Mouse (Mus musculus): Measurements from ENCODE around the gene Tmem179. TPM values are rescaled to one million over a fixed set of nuclear protein-coding genes. Genes with fewer than 3 reads are reported as not detected.

Gene Tmem179
- polyA plus RNA-seq, 1 experiment from 2014 or later, result 16.1 TPM

DNA sequence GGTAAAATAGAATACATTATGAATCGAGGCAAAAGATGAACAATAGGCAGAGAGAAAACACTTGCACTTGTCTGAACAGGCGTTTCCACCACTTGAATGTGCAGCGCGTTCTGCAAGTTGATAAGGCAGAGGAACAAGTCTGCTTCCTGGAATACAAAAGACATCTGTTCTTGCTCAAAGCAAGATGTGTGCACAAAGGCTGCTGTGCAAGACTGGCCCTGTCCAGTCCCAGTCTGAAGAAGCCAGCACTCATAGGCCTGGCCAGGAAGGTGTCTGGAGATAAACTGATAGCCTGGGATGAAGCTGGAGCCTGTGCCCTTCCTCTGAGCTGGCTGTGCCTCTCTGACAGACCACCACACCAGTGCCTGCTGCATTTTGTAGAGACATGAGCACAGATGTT, 1.6 kb upstream of the Tmem179 start:
- H3K9ac ChIP-seq, result no peak overlapping the region
- H3K9me3 ChIP-seq (replicated peaks), result no peaks in the 10 kb centered on the region
- H3K27me3 ChIP-seq, result peaks cover 11% of the 10 kb centered on the region
- no peak overlapping the region for H3K4me3 ChIP-seq
- H3K4me2 ChIP-seq (replicated peaks), result no peak overlapping the region
- H3K4me1 ChIP-seq, result peaks cover 18% of the 10 kb centered on the region
- WGBS, result 41% methylated on average over 4 of the region's 4 CpGs
- no peaks in the 10 kb centered on the region for H3K36me3 ChIP-seq
- no peak overlapping the region for H3K27ac ChIP-seq
- ATAC-seq (ENCODE audit: low FRiP score), result no peak

DNA sequence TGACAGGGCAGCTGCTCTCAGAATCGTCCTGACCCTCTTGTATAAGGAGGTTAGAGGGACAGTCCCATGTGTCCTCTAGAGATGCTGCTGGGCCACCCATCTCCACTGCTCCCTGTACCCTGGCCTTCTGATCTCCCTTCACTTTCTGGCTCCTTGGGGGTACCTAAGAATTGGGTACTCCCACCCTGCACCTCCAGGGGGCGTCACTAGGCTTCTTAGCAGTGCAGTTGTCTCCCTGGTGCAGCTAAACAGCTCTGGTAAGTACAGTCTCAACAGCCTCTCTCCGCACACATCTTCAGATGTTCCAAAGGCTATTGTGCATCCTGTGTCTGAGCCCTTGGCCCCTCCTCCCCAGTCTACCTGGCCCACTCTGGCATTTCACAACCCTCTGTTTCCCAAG, 1.6 kb downstream of the Tmem179 start:
- Histone ChIP-seq H3K4me1 (peaks cover 33% of the 10 kb centered on the region), H3K27me3 (peaks cover 33% of the 10 kb centered on the region), H3K27ac (no peak overlapping the region), H3K9me3 (replicated peaks) (no peaks in the 10 kb centered on the region), H3K36me3 (no peaks in the 10 kb centered on the region), H3K9ac (no peak overlapping the region), H3K4me3 (no peak overlapping the region), H3K4me2 (replicated peaks) (no peak overlapping the region)
- 44% methylated on average over 3 of the region's 3 CpGs for WGBS
- no peak for ATAC-seq (ENCODE audit: low FRiP score)

DNA sequence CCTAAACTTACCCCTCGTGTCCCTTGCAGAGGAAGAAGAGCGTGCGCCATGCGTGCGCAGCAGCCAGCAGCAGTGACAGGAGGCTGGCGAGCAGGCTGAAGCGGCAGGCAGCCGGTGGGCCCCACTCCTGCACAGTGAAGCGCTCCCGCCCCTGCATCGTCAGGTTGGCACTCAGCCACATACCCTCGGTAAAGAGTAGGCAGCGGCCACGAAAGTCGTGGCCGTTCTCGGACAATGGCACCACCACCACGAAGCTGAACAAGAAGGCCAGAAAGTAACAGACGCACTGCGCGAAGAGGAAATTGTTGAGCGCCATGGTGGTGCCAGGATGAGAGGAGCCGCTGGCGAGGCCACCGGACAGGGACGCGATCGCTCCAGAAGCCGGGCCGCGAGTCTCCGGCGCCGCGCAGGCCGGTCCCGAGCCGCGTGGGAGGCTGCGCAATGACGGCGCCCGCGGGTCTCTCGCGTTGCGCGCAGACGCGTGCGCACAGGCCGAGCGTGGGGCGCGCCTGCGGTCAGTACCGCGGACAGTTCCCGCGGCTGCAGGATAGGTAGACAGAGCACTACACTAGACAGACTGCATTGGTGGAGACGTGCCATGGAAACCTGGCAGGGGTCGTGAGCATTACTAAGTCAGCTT, 5.7 kb downstream of the Tmem179 start:
- H3K4me2 ChIP-seq (replicated peaks), result peak overlapping the region; percentile 69
- H3K9ac ChIP-seq, result peak overlapping the region; percentile 51
- H3K27me3 ChIP-seq, result peaks cover 51% of the 10 kb centered on the region
- no peaks in the 10 kb centered on the region for H3K9me3 ChIP-seq (replicated peaks)
- ATAC-seq (ENCODE audit: low FRiP score), result peak; percentile 57
- peak overlapping the region; percentile 38 for H3K4me3 ChIP-seq
- H3K36me3 ChIP-seq, result no peaks in the 10 kb centered on the region
- 2% methylated on average over 62 of the region's 62 CpGs for WGBS
- peaks cover 37% of the 10 kb centered on the region for H3K4me1 ChIP-seq
- peak overlapping the region; percentile 68 for H3K27ac ChIP-seq

DNA sequence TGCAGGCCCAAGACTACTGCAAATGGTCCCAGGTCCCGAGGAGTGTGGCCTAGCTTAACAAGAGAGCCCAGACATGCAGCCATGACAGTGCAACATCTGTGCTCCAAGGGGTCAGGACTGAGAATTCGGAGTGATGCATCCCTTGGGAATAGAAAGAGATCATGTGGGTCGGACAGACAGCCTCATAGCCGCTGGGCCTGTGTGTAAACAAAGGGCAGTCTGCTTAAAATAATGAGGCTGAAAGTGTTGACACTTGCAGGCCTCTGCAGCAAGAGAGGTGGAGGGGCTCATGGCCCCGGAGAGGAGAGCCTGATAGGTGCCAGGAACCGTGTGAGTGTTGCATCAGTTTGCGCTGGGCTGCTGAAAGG, 6.2 kb downstream of the Tmem179 start:
- peaks cover 54% of the 10 kb centered on the region for H3K27me3 ChIP-seq
- peak overlapping the region; percentile 38 for H3K4me3 ChIP-seq
- 0 out of 2 replicates have a peak, but pooled peaks have one; percentile 14 for ATAC-seq (ENCODE audit: low FRiP score)
- H3K9me3 ChIP-seq (replicated peaks), result no peaks in the 10 kb centered on the region
- H3K36me3 ChIP-seq, result no peaks in the 10 kb centered on the region
- 13% methylated on average over 7 of the region's 7 CpGs for WGBS
- H3K27ac ChIP-seq, result peak overlapping the region; percentile 68
- H3K9ac ChIP-seq, result peak overlapping the region; percentile 51
- H3K4me2 ChIP-seq (replicated peaks), result peak overlapping the region; percentile 69
- peaks cover 37% of the 10 kb centered on the region for H3K4me1 ChIP-seq

DNA sequence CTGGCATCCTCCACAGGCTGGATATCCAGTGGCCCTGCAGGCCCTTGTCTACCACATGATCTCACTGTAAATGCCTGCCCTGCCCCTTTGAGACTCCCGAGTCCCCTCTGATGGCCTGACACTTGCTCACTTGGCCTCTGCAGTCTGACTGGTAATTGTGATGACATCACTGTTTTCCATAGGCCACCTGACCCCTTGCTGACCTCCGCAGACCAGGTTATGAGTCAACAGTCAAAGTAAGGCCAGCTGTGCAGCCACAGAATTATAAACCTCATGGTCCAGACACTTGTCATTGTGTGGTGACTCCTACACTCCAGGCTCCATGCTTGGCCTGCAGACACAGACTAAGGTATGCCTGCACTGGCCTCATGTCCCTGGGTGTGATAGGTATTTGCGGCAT, 8.6 kb downstream of the Tmem179 start:
- Histone ChIP-seq H3K27ac (peak overlapping the region; percentile 46; the same call in 1 of the 2 replicates), H3K9me3 (replicated peaks) (no peaks in the 10 kb centered on the region), H3K4me2 (replicated peaks) (no peak overlapping the region), H3K9ac (no peak overlapping the region), H3K27me3 (peaks cover 53% of the 10 kb centered on the region), H3K4me1 (peaks cover 40% of the 10 kb centered on the region), H3K36me3 (no peaks in the 10 kb centered on the region), H3K4me3 (no peak overlapping the region)
- 84% methylated on average over 3 of the region's 3 CpGs for WGBS
- ATAC-seq (ENCODE audit: low FRiP score), result no peak

DNA sequence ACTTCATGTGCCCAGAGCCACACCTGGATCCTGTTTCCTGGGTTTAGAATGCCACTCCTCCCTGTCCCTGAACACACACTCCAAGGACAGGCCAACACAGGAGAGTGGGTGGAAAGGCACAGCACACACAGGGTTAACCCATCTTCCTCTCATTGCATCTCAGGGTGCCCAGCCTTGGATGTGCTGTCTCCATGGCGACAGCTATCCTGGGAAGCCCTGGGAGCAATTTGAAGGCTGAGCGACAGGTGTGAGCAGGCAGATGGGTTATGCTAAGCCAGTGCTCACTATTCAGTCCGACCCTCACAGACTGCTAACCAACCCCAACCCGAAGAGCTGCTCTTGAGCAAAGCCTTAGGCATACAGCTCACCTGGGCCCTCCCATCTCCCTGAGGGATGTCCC, 9.3 kb downstream of the Tmem179 start:
- peaks cover 51% of the 10 kb centered on the region for H3K27me3 ChIP-seq
- H3K4me3 ChIP-seq, result no peak overlapping the region
- no peak overlapping the region for H3K9ac ChIP-seq
- WGBS, result 24% methylated on average over 4 of the region's 4 CpGs
- peak overlapping the region; percentile 46; the same call in 1 of the 2 replicates for H3K27ac ChIP-seq
- H3K36me3 ChIP-seq, result no peaks in the 10 kb centered on the region
- peaks cover 41% of the 10 kb centered on the region for H3K4me1 ChIP-seq
- peak overlapping the region; percentile 15; the same call in 1 of the 2 replicates for H3K4me2 ChIP-seq (replicated peaks)
- no peaks in the 10 kb centered on the region for H3K9me3 ChIP-seq (replicated peaks)
- ATAC-seq (ENCODE audit: low FRiP score), result peak; percentile 65

DNA sequence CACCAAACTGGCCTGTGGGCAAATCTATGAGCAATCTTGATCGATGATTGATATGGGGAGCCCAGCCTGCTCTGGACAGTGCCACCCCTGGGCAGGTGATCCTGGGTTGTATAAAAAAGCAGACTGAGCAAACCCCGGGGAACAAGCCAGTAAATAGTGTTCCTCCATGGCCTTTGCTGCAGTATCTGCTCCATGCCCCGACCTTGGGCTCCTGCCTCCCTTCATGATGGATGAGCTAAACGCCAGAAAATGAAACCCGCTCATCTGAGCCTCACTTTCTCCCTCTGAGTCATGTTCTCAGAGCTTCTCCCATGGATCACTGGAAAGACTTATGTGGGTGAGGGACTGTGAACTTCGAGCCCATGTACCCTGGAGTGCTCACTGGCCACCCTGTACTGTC, 10.3 kb downstream of the Tmem179 start:
- WGBS, result 80% methylated on average over 6 of the region's 6 CpGs
- H3K9me3 ChIP-seq (replicated peaks), result no peaks in the 10 kb centered on the region
- ATAC-seq (ENCODE audit: low FRiP score), result no peak
- no peak overlapping the region for H3K27ac ChIP-seq
- peaks cover 40% of the 10 kb centered on the region for H3K4me1 ChIP-seq
- H3K4me3 ChIP-seq, result no peak overlapping the region
- H3K36me3 ChIP-seq, result no peaks in the 10 kb centered on the region
- H3K4me2 ChIP-seq (replicated peaks), result no peak overlapping the region
- peaks cover 46% of the 10 kb centered on the region for H3K27me3 ChIP-seq
- H3K9ac ChIP-seq, result no peak overlapping the region; the same call in 1 of the 2 replicates

DNA sequence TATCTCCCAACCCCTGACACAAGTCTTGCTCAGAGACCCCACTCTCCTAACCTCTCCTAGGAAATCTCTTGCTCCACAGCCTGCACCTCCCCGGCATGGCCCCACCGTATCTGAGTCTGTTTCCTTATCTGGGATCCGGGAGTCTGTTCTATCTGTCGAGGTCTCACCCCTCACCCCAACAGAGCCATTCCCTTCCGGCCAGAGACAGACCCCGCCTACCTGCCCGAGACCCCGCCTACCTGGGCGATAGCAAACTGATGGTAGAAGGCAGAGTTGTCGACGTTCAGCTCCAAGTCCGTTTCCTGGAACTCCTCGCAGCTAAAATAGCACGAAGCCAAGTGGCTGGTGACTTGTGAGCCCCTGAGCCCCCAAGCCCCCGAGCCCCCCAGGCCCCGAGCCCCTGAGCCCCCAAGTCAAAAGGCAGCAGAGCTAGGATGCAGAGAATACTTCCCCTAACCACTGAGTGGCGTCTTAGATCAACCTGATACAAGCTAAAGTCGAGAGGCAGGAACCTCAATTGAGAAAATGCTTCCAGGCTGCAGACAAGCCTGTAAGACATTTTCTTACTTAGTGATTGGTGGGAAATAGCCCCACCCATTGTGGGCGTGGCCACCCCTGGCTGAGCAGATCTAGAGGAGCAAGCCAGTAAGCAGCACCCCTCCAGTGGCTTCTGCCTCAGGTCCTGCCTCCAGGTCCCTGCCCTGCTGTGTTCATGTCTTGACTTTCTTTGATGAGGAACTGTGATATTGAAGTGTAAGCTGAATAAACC, 13.4 kb downstream of the Tmem179 start:
- H3K9ac ChIP-seq, result no peak overlapping the region
- no peak overlapping the region for H3K27ac ChIP-seq
- H3K36me3 ChIP-seq, result no peaks in the 10 kb centered on the region
- H3K4me3 ChIP-seq, result no peak overlapping the region
- H3K4me2 ChIP-seq (replicated peaks), result no peak overlapping the region
- peaks cover 28% of the 10 kb centered on the region for H3K4me1 ChIP-seq
- H3K9me3 ChIP-seq (replicated peaks), result no peaks in the 10 kb centered on the region
- H3K27me3 ChIP-seq, result peaks cover 28% of the 10 kb centered on the region; the same call in 1 of the 2 replicates
- ATAC-seq (ENCODE audit: low FRiP score), result no peak
- WGBS, result 41% methylated on average over 19 of the region's 19 CpGs

DNA sequence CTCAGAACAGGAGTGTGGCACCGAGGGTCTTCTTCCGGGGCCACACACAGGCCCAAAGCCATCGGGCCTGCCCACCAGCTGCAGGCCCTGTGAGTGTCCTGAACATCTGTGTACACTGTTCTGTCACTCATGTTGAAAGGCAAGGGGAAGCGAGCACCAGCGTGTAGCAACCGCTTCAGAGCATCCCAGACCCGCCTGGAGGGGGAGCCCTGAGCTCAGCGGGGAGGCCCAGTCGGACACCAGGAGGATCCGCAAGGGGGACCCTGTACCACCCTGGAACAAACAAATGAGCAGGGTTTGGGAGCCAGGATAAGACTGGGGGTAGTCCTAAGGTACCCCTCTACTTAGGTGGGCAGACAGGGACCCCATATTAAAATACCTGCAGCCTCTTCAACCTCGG, 17.9 kb downstream of the Tmem179 start:
- WGBS, result 37% methylated on average over 11 of the region's 11 CpGs

DNA sequence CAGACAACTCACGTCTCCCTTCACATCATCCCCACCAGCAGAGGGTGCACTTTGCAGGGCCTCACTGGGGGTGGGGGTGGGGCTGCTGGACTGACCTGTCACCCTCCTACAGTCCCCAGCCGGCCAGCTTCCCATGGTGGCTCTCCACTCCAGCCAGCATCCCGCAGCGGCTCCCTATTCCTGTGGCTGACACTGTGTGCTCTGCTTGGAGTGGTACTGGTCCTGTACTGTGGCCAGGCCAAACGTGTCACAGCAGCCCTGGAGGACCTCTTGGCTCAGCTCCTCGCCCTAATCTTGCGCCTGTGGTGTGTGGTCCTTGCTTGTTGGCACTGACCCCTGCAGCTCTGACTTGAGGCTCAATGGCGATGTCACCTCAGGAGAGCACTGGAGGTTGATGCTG, 18.8 kb downstream of the Tmem179 start:
- Histone ChIP-seq H3K27ac (no peak overlapping the region), H3K4me1 (peaks cover 4% of the 10 kb centered on the region; the same call in 1 of the 2 replicates), H3K9me3 (replicated peaks) (no peaks in the 10 kb centered on the region), H3K9ac (no peak overlapping the region), H3K27me3 (peaks cover 27% of the 10 kb centered on the region), H3K4me3 (no peak overlapping the region), H3K4me2 (replicated peaks) (no peak overlapping the region), H3K36me3 (no peaks in the 10 kb centered on the region)
- no peak for ATAC-seq (ENCODE audit: low FRiP score)
- whole genome bisulfite sequencing, result 79% methylated on average over 8 of the region's 8 CpGs

More for the DNA sequence above, 17.9 kb downstream of the Tmem179 start:
- H3K4me1 ChIP-seq, result peaks cover 8% of the 10 kb centered on the region; the same call in 1 of the 2 replicates
- no peak overlapping the region for H3K4me2 ChIP-seq (replicated peaks)
- no peak for ATAC-seq (ENCODE audit: low FRiP score)
- H3K27me3 ChIP-seq, result peaks cover 28% of the 10 kb centered on the region
- H3K36me3 ChIP-seq, result no peaks in the 10 kb centered on the region
- no peaks in the 10 kb centered on the region for H3K9me3 ChIP-seq (replicated peaks)
- H3K27ac ChIP-seq, result no peak overlapping the region
- H3K4me3 ChIP-seq, result no peak overlapping the region
- H3K9ac ChIP-seq, result no peak overlapping the region

DNA sequence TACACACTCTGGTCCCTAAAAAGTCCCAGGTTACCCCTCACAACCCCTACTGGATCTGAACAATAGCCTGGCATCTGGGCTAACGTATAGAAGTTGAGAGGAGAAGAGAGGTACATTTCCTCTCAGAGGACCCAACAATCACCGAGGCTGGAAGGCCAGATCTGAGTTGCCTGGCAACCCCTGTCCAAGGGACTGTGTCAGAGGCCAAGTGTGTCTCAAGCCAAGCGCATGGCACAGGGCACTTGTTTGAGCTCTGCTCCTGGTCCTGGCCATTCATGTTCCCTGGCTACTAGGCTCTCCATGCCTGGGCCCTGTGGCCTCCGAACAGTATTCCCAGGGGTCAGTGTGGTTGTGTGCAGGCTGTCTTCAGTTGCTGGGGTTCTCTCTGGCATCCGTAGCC, 20.4 kb downstream of the Tmem179 start:
- Histone ChIP-seq H3K36me3 (no peaks in the 10 kb centered on the region), H3K9ac (no peak overlapping the region), H3K4me1 (peaks cover 10% of the 10 kb centered on the region), H3K9me3 (replicated peaks) (no peaks in the 10 kb centered on the region), H3K4me3 (no peak overlapping the region), H3K27me3 (peaks cover 24% of the 10 kb centered on the region), H3K27ac (no peak overlapping the region), H3K4me2 (replicated peaks) (no peak overlapping the region)
- 64% methylated on average over 5 of the region's 5 CpGs for WGBS
- no peak for ATAC-seq (ENCODE audit: low FRiP score)

DNA sequence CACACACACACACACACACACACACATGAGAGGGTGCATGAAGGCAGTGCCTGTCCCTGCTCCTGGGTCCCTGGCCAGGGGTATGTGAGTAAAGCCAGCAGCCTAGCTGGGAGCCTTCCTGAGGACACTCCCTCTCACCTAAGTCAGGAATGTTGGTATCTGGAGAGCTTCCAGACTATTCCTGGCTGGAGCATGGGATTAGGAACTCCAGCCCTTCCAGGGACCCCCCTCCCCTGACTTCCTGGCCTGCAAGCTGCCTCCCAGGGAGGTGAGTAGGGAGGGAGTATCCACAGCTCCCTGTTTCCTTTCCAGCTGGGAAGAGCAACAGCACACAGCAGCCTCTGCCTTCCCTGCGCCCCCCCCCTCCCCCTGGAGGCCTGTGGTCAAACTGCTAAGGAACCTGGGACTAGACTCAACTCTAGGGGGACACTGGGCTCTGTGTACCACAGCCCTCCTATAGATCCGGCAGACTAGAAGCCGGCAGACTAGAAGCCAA, 26.1 kb downstream of the Tmem179 start:
- Histone ChIP-seq H3K36me3 (no peaks in the 10 kb centered on the region), H3K4me2 (replicated peaks) (no peak overlapping the region), H3K9ac (no peak overlapping the region), H3K27me3 (peaks cover 2% of the 10 kb centered on the region; the same call in 1 of the 2 replicates), H3K27ac (peak overlapping the region; percentile 19; the same call in 1 of the 2 replicates), H3K4me1 (peaks cover 17% of the 10 kb centered on the region), H3K4me3 (no peak overlapping the region), H3K9me3 (replicated peaks) (no peaks in the 10 kb centered on the region)
- WGBS, result 20% methylated on average over 3 of the region's 3 CpGs
- ATAC-seq (ENCODE audit: low FRiP score), result peak; percentile 29; the same call in 1 of the 2 replicates

All from hindbrain, embryonic 12.5 days (tissue).